Mouse (Mus musculus): ENCODE measurements at regions not wholly inside any gene's neighbourhood (a gene's known extent, or its start where the extent isn't known, plus 50 kb on each side); places are given as distances from the start of the nearest gene placed in this dataset.

DNA sequence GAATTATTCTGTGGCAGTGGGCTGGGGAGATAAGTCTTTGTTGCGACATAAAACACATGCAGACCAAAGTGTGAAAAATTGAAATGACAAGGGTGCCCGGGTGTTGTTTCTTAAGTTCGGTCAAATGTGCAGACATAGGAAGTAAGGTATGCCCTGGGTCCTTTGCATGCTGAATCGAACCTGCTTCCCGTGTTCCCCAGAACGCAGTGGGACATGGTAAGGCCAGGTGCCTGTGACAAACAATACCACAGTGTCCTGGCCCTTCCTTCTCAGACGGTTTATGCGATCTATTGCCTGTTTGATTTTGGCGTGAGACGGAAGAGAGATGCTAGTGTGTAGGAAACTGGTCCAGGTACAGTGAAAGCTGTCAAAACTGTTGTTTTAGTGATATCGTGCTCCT, 1022.1 kb downstream of the Adgrl2 start:
- TF ChIP-seq POLR2A (IDR thresholded peaks at IDR 0.05; ENCODE audit: insufficient read length, low read depth) (no peak), POLR2AphosphoS2 (IDR thresholded peaks at IDR 0.05; ENCODE audit: insufficient read length, low read depth) (no peak)
